Mouse (Mus musculus) small intestine, adult 2 months (tissue): ENCODE measurements around the gene Cep89. TPM values are rescaled to one million over a fixed set of nuclear protein-coding genes. Genes with fewer than 3 reads are reported as not detected.
A peak's percentile ranks its signal among the peaks of the same experiment; 100 is the strongest.

Experiments used
- H3K27ac ChIP-seq: fragments of 200-500 bp; 2 replicates; pipeline ENCODE4 v1.5.1; 2012; ENCODE audit warnings: low read depth, low read length, control low read depth, inconsistent platforms; ENCODE audit not compliant: insufficient read depth
- H3K27me3 ChIP-seq: fragments of 200-500 bp; 2 replicates; pipeline ENCODE4 v1.6.1; 2012; ENCODE audit warnings: mild to moderate bottlenecking, moderate library complexity, low read length, inconsistent platforms; ENCODE audit not compliant: control insufficient read depth, insufficient read depth
- H3K36me3 ChIP-seq: fragments of 200-500 bp; 2 replicates; pipeline ENCODE4 v1.6.1; 2012; ENCODE audit warnings: mild to moderate bottlenecking, low read length, control low read depth, inconsistent platforms; ENCODE audit not compliant: control insufficient read depth, insufficient read depth
- H3K4me1 ChIP-seq: fragments of 200-500 bp; 2 replicates; pipeline ENCODE4 v1.6.1; 2012; ENCODE audit warnings: low read length, inconsistent platforms, mixed read lengths; ENCODE audit not compliant: control insufficient read depth, insufficient read depth, insufficient read length
- H3K4me3 ChIP-seq: fragments of 200-500 bp; 2 replicates; pipeline ENCODE4 v1.5.1; 2012; ENCODE audit warnings: low read depth, mild to moderate bottlenecking, control low read depth, inconsistent platforms, low read length, moderate library complexity
- CTCF ChIP-seq: fragments of 200-500 bp; IDR thresholded peaks from 2 replicates; pipeline ENCODE4 v1.5.1; 2012; ENCODE audit warnings: low read depth, mild to moderate bottlenecking, control low read depth, inconsistent platforms, low read length, moderate library complexity, mixed read lengths; ENCODE audit not compliant: insufficient replicate concordance, insufficient read length; ENCODE audit errors: extremely low read depth
- POLR2A ChIP-seq: fragments of 200-500 bp; IDR thresholded peaks from 2 replicates; pipeline ENCODE4 v1.6.1; 2012; ENCODE audit warnings: low read depth, mild to moderate bottlenecking, control low read depth, inconsistent platforms, low read length, moderate library complexity
- WGBS: fragments of 180-500 bp; shearing (Covaris S2); methylation state at CpG from one replicate; pipeline ENCODE4 v1.1.7; 2018; 5-methylcytosine and 5-hydroxymethylcytosine counted together
- polyA plus RNA-seq: library from polyadenylated mRNA; depleted of rRNA; stranded (reverse); fragments of >200 nt; gene quantifications from 2 replicates; pipeline ENCODE4 v1.2.3, GENCODE M21; 2012

The Cep89 gene
- polyA plus RNA-seq, 1 experiment, result 10.1 TPM

DNA sequence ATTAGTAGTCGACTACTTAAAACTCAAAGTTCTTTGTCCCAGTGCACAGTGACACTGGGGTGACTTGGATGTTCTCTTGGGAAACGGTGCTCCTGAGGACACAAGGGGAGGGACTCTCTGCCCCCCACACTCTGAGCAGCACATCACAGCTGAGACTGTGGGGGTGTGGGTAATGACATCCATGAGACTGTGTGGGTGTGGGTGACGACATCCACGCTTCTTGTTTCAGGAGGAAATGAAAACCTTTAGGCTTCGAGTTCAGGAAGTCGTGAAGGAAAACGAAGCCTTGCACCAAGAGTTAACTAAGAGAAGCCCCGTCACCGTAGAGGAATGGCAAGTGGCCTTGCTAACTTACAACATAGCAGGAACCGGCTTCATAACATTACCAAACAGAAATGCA is 26.2 kb downstream of the Cep89 start:
- Histone ChIP-seq H3K27ac (no peak overlapping the region), H3K27me3 (no peaks in the 10 kb centered on the region), H3K4me3 (no peak overlapping the region), H3K36me3 (peaks cover 13% of the 10 kb centered on the region), H3K4me1 (no peaks in the 10 kb centered on the region)
- WGBS, result 85% methylated on average over 10 of the region's 10 CpGs
- TF ChIP-seq POLR2A (no peak), CTCF (no peak)

DNA sequence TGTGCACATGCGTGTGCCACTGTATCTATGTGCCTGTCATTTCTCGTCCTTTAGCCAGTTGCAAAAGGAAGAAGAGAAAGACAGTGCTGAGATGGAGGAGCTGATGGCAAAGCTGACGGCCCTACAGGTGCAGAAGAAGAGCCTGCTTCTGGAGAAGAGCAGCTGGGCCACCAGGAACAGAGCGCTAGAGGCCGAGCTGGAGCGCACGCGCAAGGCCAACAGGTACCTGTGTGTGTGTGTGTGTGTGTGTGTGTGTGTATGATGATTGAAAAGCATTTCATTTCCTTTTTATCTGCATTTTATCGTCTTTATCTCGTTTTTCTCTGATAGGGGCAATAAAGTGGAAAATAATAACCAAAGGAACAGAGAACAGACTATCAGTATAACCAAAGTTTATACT is 31.3 kb downstream of the Cep89 start:
- TF ChIP-seq CTCF (no peak), POLR2A (no peak)
- H3K27ac ChIP-seq, result no peak overlapping the region
- peaks cover 21% of the 10 kb centered on the region for H3K36me3 ChIP-seq
- H3K4me3 ChIP-seq, result no peak overlapping the region
- no peaks in the 10 kb centered on the region for H3K4me1 ChIP-seq
- no peaks in the 10 kb centered on the region for H3K27me3 ChIP-seq
- WGBS, result 44% methylated on average over 10 of the region's 10 CpGs

DNA sequence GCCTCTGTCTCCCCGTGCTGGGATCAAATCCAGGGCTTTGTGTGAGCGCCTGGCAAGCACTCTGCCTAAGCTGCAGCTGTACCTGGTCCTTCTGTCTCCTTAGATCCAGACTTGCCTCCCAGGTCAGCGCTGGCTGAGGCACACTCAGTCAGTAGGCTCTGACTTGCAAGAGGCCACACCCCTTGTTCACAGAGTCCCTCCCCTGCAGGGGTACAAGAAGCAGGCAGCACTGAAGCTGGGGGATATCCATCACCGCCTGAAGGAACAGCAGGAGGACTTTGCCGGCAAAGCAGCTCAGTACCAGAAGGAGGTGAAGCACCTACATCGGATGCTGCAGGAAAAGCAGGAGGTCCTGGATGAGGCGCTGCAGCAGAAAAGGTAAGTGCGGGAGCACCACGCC is 38.4 kb downstream of the Cep89 start:
- Histone ChIP-seq H3K4me3 (no peak overlapping the region), H3K27ac (no peak overlapping the region), H3K27me3 (no peaks in the 10 kb centered on the region), H3K36me3 (peaks cover 29% of the 10 kb centered on the region), H3K4me1 (no peaks in the 10 kb centered on the region)
- TF ChIP-seq POLR2A, result no peak
- TF ChIP-seq CTCF, result no peak
- WGBS, result 91% methylated on average over 9 of the region's 9 CpGs

DNA sequence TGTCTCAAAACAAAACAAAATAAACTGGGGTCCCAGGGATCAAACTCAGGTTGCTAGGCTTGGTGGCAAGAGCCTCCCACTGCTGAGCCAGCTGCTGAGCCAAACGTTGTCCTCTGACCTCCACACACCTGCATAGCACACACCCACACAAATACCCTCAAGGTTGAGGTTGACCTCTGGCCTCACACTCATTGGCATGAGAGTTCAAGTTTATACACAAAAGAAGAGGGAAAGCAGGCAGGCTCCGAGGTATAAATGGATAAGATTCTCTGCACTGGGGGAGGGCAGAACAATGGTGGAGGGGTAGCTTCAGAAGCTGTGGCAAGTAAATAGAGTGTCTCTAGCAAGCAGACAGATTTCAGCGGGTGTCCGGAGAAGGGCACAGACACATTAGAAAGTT is 50.7 kb downstream of the Cep89 start:
- TF ChIP-seq POLR2A, result no peak
- Histone ChIP-seq H3K4me3 (peak overlapping the region; percentile 34; the same call in 1 of the 2 replicates), H3K4me1 (no peaks in the 10 kb centered on the region), H3K27me3 (no peaks in the 10 kb centered on the region), H3K27ac (peak overlapping the region; percentile 94), H3K36me3 (peaks cover 9% of the 10 kb centered on the region)
- 24% methylated on average over 4 of the region's 4 CpGs for WGBS

DNA sequence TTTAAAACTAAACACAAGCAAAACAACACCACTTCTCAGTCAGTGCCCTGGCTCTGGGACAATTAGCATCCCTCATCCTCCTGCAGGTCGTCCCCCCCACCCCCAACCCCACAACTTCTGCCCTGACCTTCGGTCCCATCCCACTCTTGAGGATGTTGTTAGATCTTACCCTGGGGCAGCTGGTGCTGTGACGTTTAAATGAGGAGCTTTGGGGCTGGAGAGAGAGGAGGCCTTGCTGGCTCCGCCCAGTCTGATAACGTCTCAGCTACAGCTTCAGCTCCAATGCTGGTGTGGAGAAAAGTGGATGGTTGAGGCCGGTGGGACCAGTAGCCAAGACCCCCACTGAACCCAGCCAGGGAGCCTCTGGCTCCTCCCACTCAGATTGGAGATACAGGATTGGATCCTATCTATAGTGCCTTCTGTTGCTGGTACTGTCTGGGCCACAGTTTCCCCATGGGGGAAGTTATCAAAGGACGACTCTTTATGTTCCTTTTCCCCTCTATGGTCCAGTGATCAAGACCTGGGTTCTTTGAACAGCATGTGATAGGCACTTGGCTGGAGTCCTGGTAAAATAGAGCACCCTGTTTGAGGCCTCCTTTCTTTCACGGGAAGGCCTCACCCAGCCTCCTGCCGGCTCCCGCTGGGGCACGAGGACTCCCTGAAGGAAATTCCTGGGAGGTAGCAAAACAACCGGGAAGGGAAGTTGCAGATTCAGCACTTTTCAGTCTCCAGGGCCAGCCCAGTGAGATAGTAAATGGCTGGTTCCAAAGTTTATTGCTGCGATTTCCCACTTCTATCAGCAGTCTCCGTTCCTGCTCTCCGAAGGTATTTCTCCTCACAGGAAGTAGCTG is 51.4 kb downstream of the Cep89 start, which contains the start of gene Slc7a9:
Slc7a9 (plus strand) TSS at position 801 of the 851 bp plus-strand sequence.
- TF ChIP-seq CTCF, result no peak
- peak; percentile 23; the same call in 1 of the 2 replicates for TF ChIP-seq POLR2A
- Histone ChIP-seq H3K36me3 (peaks cover 12% of the 10 kb centered on the region), H3K27me3 (no peaks in the 10 kb centered on the region), H3K27ac (peak within 1 kb of the TSS; percentile 94), H3K4me3 (peak within 1 kb of the TSS; percentile 77), H3K4me1 (no peaks in the 10 kb centered on the region)
- 9% methylated on average over 15 of the region's 15 CpGs for WGBS

GRCm38 (mm10) chr7:35448867-35449266 is 52.0 kb downstream of the Cep89 start:
- Histone ChIP-seq H3K4me3 (peak overlapping the region; percentile 53), H3K36me3 (peaks cover 19% of the 10 kb centered on the region), H3K27ac (peak overlapping the region; percentile 94), H3K4me1 (no peaks in the 10 kb centered on the region), H3K27me3 (no peaks in the 10 kb centered on the region)
- TF ChIP-seq POLR2A (peak; percentile 95), CTCF (no peak)
- 19% methylated on average over 7 of the region's 7 CpGs for whole genome bisulfite sequencing

- peaks cover 73% of the 10 kb centered on the region for H3K36me3 ChIP-seq
- peaks cover 32% of the 10 kb centered on the region for H3K4me1 ChIP-seq
- peak overlapping the region; percentile 44; the same call in 1 of the 2 replicates for H3K27ac ChIP-seq
- peak overlapping the region; percentile 15; the same call in 1 of the 2 replicates for H3K4me3 ChIP-seq
- TF ChIP-seq CTCF (no peak), POLR2A (no peak)
- no peaks in the 10 kb centered on the region for H3K27me3 ChIP-seq
- WGBS, result 53% methylated on average over 4 of the region's 4 CpGs
These were observed 59.4 kb downstream of the Cep89 start for GRCm38 (mm10) chr7:35456091-35456814.
